Comparison of ENCODE assay signal across 10 mouse cellular contexts in genomic region chr14:25786959-25787358, GRCm38 (mm10). TPM values are rescaled to one million over a fixed set of nuclear protein-coding genes. Genes with fewer than 3 reads are reported as not detected.
DNase-seq lines count a peak whose midpoint lies in the region; ATAC-seq lines count a peak whose summit lies in the region.
"Had no signal": no experiment of that assay in that cellular context is flagged by ENCODE, and none has a peak within 500 bp of the region (broad histone marks: within the 10 kb centered on the region; RNA-seq: fewer than 3 reads in every experiment).

No protein-coding gene starts in this region.

- ATAC-seq in midbrain, embryonic 16.5 days: no peak
- no peak for ATAC-seq in hindbrain, embryonic 14.5 days (ENCODE audit: low FRiP score)
- ATAC-seq: midbrain, embryonic 15.5 days had no signal

- H3K4me2 ChIP-seq in midbrain, embryonic 16.5 days (ENCODE audit: low read length): no peak overlapping the region
- H3K4me2 ChIP-seq in hindbrain, embryonic 14.5 days (replicated peaks): no peak overlapping the region
- H3K4me2 ChIP-seq: heart, embryonic 13.5 days; midbrain, embryonic 15.5 days had no signal

- no peak overlapping the region for H3K9ac ChIP-seq in midbrain, embryonic 16.5 days (ENCODE audit: low read depth, low read length)
- no peak overlapping the region for H3K9ac ChIP-seq in hindbrain, embryonic 14.5 days
- H3K9ac ChIP-seq: heart, embryonic 13.5 days; midbrain, embryonic 15.5 days had no signal

- H3K36me3 ChIP-seq in midbrain, embryonic 16.5 days (ENCODE audit: control insufficient read depth, insufficient read depth, low read length): no peaks in the 10 kb centered on the region
- no peaks in the 10 kb centered on the region for H3K36me3 ChIP-seq in hindbrain, embryonic 14.5 days (replicated peaks; ENCODE audit: control insufficient read depth, insufficient read depth)
- H3K36me3 ChIP-seq: heart, embryonic 13.5 days; midbrain, embryonic 15.5 days had no signal

- no peak overlapping the region for H3K4me3 ChIP-seq in midbrain, embryonic 16.5 days (ENCODE audit: low read depth, low read length)
- H3K4me3 ChIP-seq in hindbrain, embryonic 14.5 days (replicated peaks; ENCODE audit: low read length): no peak overlapping the region
- H3K4me3 ChIP-seq: heart, embryonic 13.5 days; midbrain, embryonic 15.5 days had no signal

- no peaks in the 10 kb centered on the region for H3K27me3 ChIP-seq in midbrain, embryonic 16.5 days (ENCODE audit: control insufficient read depth, insufficient read depth, low read depth, low read length)
- no peaks in the 10 kb centered on the region for H3K27me3 ChIP-seq in hindbrain, embryonic 14.5 days (ENCODE audit: control insufficient read depth, insufficient read depth, low read length)
- H3K27me3 ChIP-seq: heart, embryonic 13.5 days; midbrain, embryonic 15.5 days had no signal

- DNase-seq in cerebellum, postnatal 10 days: peak; percentile 50 to 60
- no peak for DNase-seq in cerebellum, postnatal 36 days
- DNase-seq in gastrocnemius, adult 8-10 months (ENCODE audit: low spot score in 2 of 2): peak; percentile 72 to 83
- DNase-seq in kidney, adult 8-10 months: peak; percentile 20 to 27
- DNase-seq in ovary, postnatal 14 days (ENCODE audit: low spot score): peak; percentile 65
- DNase-seq in thymus, postnatal 25 days: no peak
- no peak for DNase-seq in hindbrain, embryonic 14.5 days (ENCODE audit: low spot score)

- no peak overlapping the region for H3K27ac ChIP-seq in midbrain, embryonic 16.5 days (ENCODE audit: low read length)
- no peak overlapping the region for H3K27ac ChIP-seq in hindbrain, embryonic 14.5 days
- H3K27ac ChIP-seq: heart, embryonic 13.5 days; midbrain, embryonic 15.5 days had no signal

- WGBS in midbrain, embryonic 16.5 days: 65% methylated on average over 5 of the region's 5 CpGs
- WGBS in hindbrain, embryonic 14.5 days: 65% methylated on average over 5 of the region's 5 CpGs

- H3K9me3 ChIP-seq in midbrain, embryonic 16.5 days (replicated peaks; ENCODE audit: control insufficient read depth, low read length, poor library complexity, severe bottlenecking): no peaks in the 10 kb centered on the region
- no peaks in the 10 kb centered on the region for H3K9me3 ChIP-seq in hindbrain, embryonic 14.5 days (ENCODE audit: control insufficient read depth, low read length)
- H3K9me3 ChIP-seq: heart, embryonic 13.5 days; midbrain, embryonic 15.5 days had no signal

- no peaks in the 10 kb centered on the region for H3K4me1 ChIP-seq in midbrain, embryonic 16.5 days (ENCODE audit: control insufficient read depth, insufficient read depth, low read length)
- no peaks in the 10 kb centered on the region for H3K4me1 ChIP-seq in hindbrain, embryonic 14.5 days (replicated peaks; ENCODE audit: control insufficient read depth, insufficient read depth, low read length)
- H3K4me1 ChIP-seq: midbrain, embryonic 15.5 days had no signal

RNA-seq across cellular contexts. Expression of gene Zcchc24, which starts 18.1 kb away (rescaled TPM):
- 10 to 100 TPM; 54.4 to 82.7 (median 64.0) TPM for total RNA-seq in gastrocnemius, adult 8-10 months (2022)
- 11.0 and 12.2 TPM in 2 replicates for polyA plus RNA-seq in midbrain, embryonic 16.5 days (2015; fragmentation: Nextera tagmentation; extraction: Ambion mirVana)
- 18.5 and 19.0 TPM in 2 replicates for polyA plus RNA-seq in hindbrain, embryonic 14.5 days (2014; fragmentation: Nextera tagmentation; extraction: Ambion mirVana)

RNA-seq across cellular contexts. Expression of gene Anxa11, which starts 55.0 kb away (rescaled TPM):
- 100 to 1,000 TPM in 3 of 4 experiments, 10 to 100 TPM in 1; 92.4 to 119 (median 105) TPM for total RNA-seq in gastrocnemius, adult 8-10 months (2022)
- polyA plus RNA-seq in midbrain, embryonic 16.5 days (2015; fragmentation: Nextera tagmentation; extraction: Ambion mirVana): 1.8 and 2.4 TPM in 2 replicates
- polyA plus RNA-seq in hindbrain, embryonic 14.5 days (2014; fragmentation: Nextera tagmentation; extraction: Ambion mirVana): 2.9 and 3.2 TPM in 2 replicates

Comparison
In these comparisons a context has a peak if more than half of its experiments do, and no peak if none do; other contexts are left out.
1. DNase-seq: peak in cerebellum, postnatal 10 days (2 of 2), gastrocnemius, adult 8-10 months (2 of 2), kidney, adult 8-10 months (2 of 2) and ovary, postnatal 14 days (single experiment); none in cerebellum, postnatal 36 days (0 of 2), thymus, postnatal 25 days (single experiment) and hindbrain, embryonic 14.5 days (single experiment).